Mouse (Mus musculus) inflammation-experienced regulatory T-cells, adult 16 weeks (primary cell): ENCODE data around the gene Acly. TPM values are rescaled to one million over a fixed set of nuclear protein-coding genes. Genes with fewer than 3 reads are reported as not detected.

ENCODE experiments used
- polyA plus RNA-seq: library from polyadenylated mRNA; unstranded; fragments of 100-300 nt; shearing (Covaris generic); gene quantifications from one replicate; pipeline ENCODE4 v1.2.1, GENCODE M21; 2017

The Acly gene
- polyA plus RNA-seq: 225 TPM

GRCm38 (mm10) chr11:100527458-100528374 lies at the start of gene Acly:
Gene Acly (minus strand): TSS chr11:100528000.

DNA sequence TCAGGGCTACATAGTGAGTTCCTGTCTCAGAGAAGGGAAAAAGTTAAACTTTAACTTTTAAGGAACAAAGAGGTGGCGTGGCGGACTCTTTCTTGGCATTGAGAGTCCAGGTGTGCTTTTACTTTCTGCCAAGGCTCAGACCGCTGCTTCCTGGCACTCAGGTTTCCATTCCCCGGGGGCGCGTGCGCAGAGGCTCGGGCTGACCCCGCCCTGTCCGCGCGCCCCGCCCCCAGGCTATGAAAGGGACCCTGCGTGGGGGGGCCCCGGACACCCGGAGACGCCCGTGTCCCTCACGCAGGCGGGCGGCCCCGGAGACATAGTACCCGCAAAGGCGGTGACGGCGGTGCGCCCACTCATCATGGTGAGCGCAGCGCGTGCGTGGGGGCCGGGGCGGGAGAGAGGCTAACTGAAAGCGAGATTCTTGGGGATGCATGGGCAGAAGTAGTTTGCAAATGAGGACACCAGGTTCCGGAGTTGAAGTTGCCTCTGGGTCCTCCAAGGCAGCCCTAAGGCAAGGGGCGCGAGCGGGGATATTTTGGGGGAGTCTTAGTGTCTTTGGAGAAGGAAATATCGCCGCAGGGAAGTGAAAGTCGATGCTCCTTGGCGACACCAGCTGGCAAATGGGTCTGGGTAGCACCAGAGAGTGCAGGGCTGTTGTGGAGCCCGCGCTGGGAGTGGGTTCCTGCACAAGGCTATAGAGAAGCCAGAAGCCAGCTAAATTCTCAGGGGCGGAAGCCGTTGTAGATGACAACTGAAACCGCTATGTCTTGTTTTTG lies 47.1 kb upstream of the Acly start, which contains the start of gene Cnp:
Gene Cnp (plus strand): TSS at position 197 of the 776 bp plus-strand sequence.

DNA sequence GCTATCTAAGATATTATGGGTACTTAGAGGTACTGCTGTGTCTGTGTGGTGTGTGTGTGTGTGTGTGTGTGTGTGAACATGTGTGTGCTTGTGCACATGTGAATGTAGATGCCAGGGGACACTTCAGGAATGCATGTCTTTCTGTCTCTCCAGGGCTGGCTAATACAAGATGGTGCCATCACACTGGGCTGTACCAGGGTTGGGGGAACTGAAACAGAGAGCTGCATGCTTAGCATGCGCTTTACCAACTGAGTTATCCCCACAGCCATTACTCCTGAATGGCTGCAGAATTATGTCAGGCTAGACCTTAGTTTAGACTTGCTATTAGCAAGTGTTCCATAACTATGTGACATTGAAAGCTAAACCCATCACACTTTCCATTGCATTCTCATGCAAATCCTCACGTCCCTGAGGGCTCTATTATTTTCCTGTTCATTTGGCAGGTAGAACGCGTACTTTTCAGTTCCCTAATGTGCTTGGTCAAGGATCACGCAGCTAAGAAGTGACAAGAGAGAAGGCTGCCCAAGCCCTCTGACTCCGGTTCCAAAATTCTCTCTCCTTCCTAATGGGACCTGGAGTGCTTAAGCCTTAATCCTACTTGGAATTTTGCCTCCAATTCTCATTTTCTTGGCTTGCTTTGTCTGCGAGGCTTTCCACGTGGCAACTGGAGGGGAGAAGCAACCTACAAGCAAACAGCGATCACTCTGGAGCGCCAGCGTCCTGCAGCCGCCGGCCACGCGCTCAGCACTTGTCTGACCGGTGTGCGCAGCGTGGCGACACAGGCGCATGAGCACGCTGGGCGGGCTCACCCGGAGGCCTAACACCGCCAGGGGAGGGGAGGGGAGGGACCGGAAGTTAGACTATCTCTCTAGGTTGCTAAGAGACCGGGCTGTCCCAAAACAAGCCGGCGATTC lies 17.3 kb upstream of the Acly start, which contains the start of gene Ttc25:
Gene Ttc25 (plus strand): TSS at position 776 of the 914 bp plus-strand sequence.

DNA sequence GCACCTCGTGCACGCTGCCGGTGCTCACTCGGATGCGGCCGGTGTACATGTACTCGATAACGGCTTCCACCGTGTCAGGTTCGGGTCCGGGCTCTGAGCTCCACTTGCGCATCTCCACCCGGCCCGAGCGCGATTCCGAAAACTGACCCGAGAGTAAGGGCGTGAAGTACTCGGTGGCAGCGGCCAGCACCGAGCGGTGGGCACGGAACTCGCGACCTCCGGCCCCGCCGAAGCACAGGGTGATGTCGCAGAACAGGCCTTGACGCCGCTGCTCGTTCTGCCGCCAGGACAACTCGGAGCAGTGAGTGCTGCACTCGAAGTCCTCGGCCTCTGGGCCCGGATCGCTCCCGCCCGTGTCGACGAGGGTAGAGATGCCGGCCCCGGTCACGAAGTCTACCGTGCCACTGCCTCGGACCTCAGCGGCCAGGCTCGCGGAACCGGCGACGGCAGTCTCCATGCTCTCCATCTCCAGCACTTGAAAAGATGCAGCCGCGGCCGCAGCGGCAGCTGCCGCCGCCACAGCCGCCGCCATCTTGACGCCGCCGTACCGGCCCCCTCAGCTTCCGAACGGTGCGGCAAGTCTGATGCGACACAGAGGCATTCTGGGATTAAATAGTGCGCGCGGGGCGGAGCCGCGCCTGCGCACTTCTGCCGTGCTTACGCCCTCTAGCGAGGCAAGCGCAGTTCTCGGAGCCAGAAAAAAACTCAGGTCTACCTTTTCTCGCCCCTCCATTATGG lies 55.4 kb downstream of the Acly start, which contains the start of gene Klhl11:
Gene Klhl11 (minus strand): TSS at position 545 of the 738 bp plus-strand sequence.

DNA sequence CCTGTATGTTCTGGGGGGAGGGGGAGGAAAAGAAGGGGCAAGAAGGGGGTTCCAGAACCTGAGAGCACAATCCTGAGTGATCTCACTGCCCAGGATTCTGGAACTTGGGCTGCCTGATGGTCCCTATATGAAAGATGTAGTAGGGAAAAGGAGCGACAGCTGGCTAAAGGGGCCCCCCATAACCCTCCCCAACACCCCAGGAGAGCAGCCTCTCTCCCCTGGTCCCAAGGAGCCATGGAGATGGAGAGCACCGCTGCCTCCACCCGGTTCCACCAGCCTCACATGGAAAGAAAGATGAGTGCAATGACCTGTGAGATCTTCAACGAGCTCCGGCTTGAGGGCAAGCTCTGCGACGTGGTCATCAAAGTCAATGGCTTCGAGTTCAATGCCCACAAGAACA lies 86.0 kb downstream of the Acly start, which contains the start of the genes Nt5c3b and Klhl10:
Gene Nt5c3b (minus strand): TSS at position 12 of the 400 bp plus-strand sequence.
Gene Klhl10 (plus strand): TSS at position 121 of the 400 bp plus-strand sequence.

Other genes starting within 250 kb of the Acly start
- gene Eif1, start 208.1 kb downstream of the Acly start, polyA plus RNA-seq: 2,843 TPM
- gene Gast, start 193.6 kb downstream of the Acly start, polyA plus RNA-seq: not detected
- 5.4 TPM for gene Hap1, start 171.9 kb downstream of the Acly start, polyA plus RNA-seq
- gene Jup, start 130.2 kb downstream of the Acly start, polyA plus RNA-seq: 2.9 TPM
- not detected for gene P3h4, start 113.2 kb downstream of the Acly start, polyA plus RNA-seq
- gene Fkbp10, start 112.3 kb downstream of the Acly start, polyA plus RNA-seq: not detected
- 165 TPM for gene Nt5c3b, start 86.2 kb downstream of the Acly start, polyA plus RNA-seq
- 0.99 TPM for gene Klhl10, start 86.1 kb downstream of the Acly start, polyA plus RNA-seq
- 4.2 TPM for gene Klhl11, start 55.3 kb downstream of the Acly start, polyA plus RNA-seq
- 0.11 TPM for gene Ttc25, start 17.6 kb upstream of the Acly start, polyA plus RNA-seq
- 453 TPM for gene Cnp, start 46.9 kb upstream of the Acly start, polyA plus RNA-seq
- gene Nkiras2, start 91.2 kb upstream of the Acly start, polyA plus RNA-seq: 29.7 TPM
- gene Dnajc7, start 92.2 kb upstream of the Acly start, polyA plus RNA-seq: 688 TPM
- 0.76 TPM for gene Zfp385c, start 164.5 kb upstream of the Acly start, polyA plus RNA-seq
- gene Dhx58, start 176.3 kb upstream of the Acly start, polyA plus RNA-seq: 35.9 TPM
- 49.6 TPM for gene Kat2a, start 184.5 kb upstream of the Acly start, polyA plus RNA-seq
- not detected for gene Hspb9, start 185.8 kb upstream of the Acly start, polyA plus RNA-seq
- gene Rab5c, start 210.2 kb upstream of the Acly start, polyA plus RNA-seq: 37.4 TPM
- gene Kcnh4, start 231.9 kb upstream of the Acly start, polyA plus RNA-seq: 0.35 TPM
- not detected for gene Hcrt, start 234.9 kb upstream of the Acly start, polyA plus RNA-seq
- gene Ghdc, start 243.0 kb upstream of the Acly start, polyA plus RNA-seq: 3.2 TPM